Mouse (Mus musculus) kidney, postnatal 0 days (tissue): ENCODE data around the gene Fgf13. TPM values are rescaled to one million over a fixed set of nuclear protein-coding genes. Genes with fewer than 3 reads are reported as not detected.

Experiments
- ATAC-seq: fragments of 200-750 bp; cut with Nextera tagmentation; replicated peaks from 2 replicates; pipeline ENCODE4 v1.8.0; 2017; ENCODE audit warnings: low read depth, moderate number of reproducible peaks, moderate TSS enrichment, moderate library complexity; ENCODE audit not compliant: low FRiP score
- DNase-seq: peaks from one replicate; pipeline ENCODE4 v3.0.0-alpha.2; 2016; ENCODE audit warnings: low spot score
- H3K27ac ChIP-seq: fragments of 300-500 bp; sonication (generic); 2 replicates; pipeline ENCODE4 v1.5.1; 2014; ENCODE audit warnings: mild to moderate bottlenecking
- H3K27me3 ChIP-seq: fragments of 300-500 bp; sonication (generic); 2 replicates; pipeline ENCODE4 v1.6.1; 2014; ENCODE audit warnings: low read length, mixed read lengths; ENCODE audit not compliant: insufficient read depth
- H3K36me3 ChIP-seq: fragments of 300-500 bp; sonication (generic); 2 replicates; pipeline ENCODE4 v1.6.1; 2014; ENCODE audit warnings: low read length, mixed read lengths; ENCODE audit not compliant: insufficient read depth
- H3K4me1 ChIP-seq: fragments of 300-500 bp; sonication (generic); replicated peaks from 2 replicates; pipeline ENCODE4 v1.6.1; 2014; ENCODE audit warnings: antibody characterized with exemption, low read length, mixed read lengths; ENCODE audit not compliant: insufficient read depth
- H3K4me2 ChIP-seq: fragments of 300-500 bp; sonication (generic); 2 replicates; pipeline ENCODE4 v1.6.1; 2014; ENCODE audit warnings: mild to moderate bottlenecking, low read length, moderate library complexity, mixed read lengths
- H3K4me3 ChIP-seq: fragments of 300-500 bp; sonication (generic); replicated peaks from 2 replicates; pipeline ENCODE4 v1.5.1; 2014; ENCODE audit warnings: low read depth, low read length
- H3K9ac ChIP-seq: fragments of 300-500 bp; sonication (generic); 2 replicates; pipeline ENCODE4 v1.6.1; 2014; ENCODE audit warnings: low read depth, low read length
- H3K9me3 ChIP-seq: fragments of 300-500 bp; sonication (generic); replicated peaks from 2 replicates; pipeline ENCODE4 v1.6.1; 2016; ENCODE audit warnings: low read length, inconsistent platforms, mixed read lengths
- CTCF ChIP-seq: IDR thresholded peaks from 2 replicates; pipeline ENCODE4 v1.5.1; 2016; ENCODE audit warnings: antibody characterized with exemption, low read depth, mild to moderate bottlenecking, moderate library complexity
- WGBS: fragments of 180-500 bp; shearing (Covaris S2); extraction: QIAGEN DNeasy Blood & Tissue Kit; methylation state at CpG from one replicate; pipeline ENCODE4 v1.1.7; 2014; 5-methylcytosine and 5-hydroxymethylcytosine counted together
- polyA plus RNA-seq: library from polyadenylated mRNA; unstranded; fragments of >200 nt; fragmentation: Nextera tagmentation; extraction: Ambion mirVana; gene quantifications from 2 replicates; pipeline ENCODE4 v1.2.1, GENCODE M21; 2015

Fgf13 gene
- polyA plus RNA-seq, 1 experiment from 2014 or later: 2.1 TPM

GRCm38 (mm10) chrX:59133416-59133815, 434.5 kb downstream of the Fgf13 start:
- no peak for TF ChIP-seq CTCF
- no peak overlapping the region for H3K9ac ChIP-seq
- H3K27ac ChIP-seq: no peak overlapping the region
- H3K4me3 ChIP-seq: peak overlapping the region; percentile 36
- H3K4me2 ChIP-seq: peak overlapping the region; percentile 71
- no peaks in the 10 kb centered on the region for H3K4me1 ChIP-seq
- no peaks in the 10 kb centered on the region for H3K27me3 ChIP-seq
- H3K36me3 ChIP-seq: no peaks in the 10 kb centered on the region
- DNase-seq (no peak), ATAC-seq (no peak)
- 30% methylated on average over 10 of the region's 10 CpGs for WGBS
- H3K9me3 ChIP-seq: no peaks in the 10 kb centered on the region

- Histone ChIP-seq H3K4me2 (no peak overlapping the region), H3K27ac (no peak overlapping the region), H3K4me3 (no peak overlapping the region), H3K36me3 (no peaks in the 10 kb centered on the region), H3K9ac (no peak overlapping the region), H3K9me3 (no peaks in the 10 kb centered on the region), H3K27me3 (no peaks in the 10 kb centered on the region), H3K4me1 (no peaks in the 10 kb centered on the region)
- 62% methylated on average over 4 of the region's 4 CpGs for WGBS
- no peak for ATAC-seq
- DNase-seq: no peak
- no peak for TF ChIP-seq CTCF
Observed at GRCm38 (mm10) chrX:59126637-59127036, 441.2 kb downstream of the Fgf13 start.

GRCm38 (mm10) chrX:59113187-59113586, 454.7 kb downstream of the Fgf13 start:
- ATAC-seq: no peak
- Histone ChIP-seq H3K36me3 (no peaks in the 10 kb centered on the region), H3K27me3 (no peaks in the 10 kb centered on the region), H3K4me3 (no peak overlapping the region), H3K9ac (no peak overlapping the region), H3K4me1 (no peaks in the 10 kb centered on the region), H3K4me2 (no peak overlapping the region), H3K27ac (no peak overlapping the region), H3K9me3 (no peaks in the 10 kb centered on the region)
- DNase-seq: no peak
- no peak for TF ChIP-seq CTCF

- Histone ChIP-seq H3K36me3 (no peaks in the 10 kb centered on the region), H3K4me1 (no peaks in the 10 kb centered on the region), H3K4me3 (no peak overlapping the region), H3K4me2 (no peak overlapping the region), H3K27ac (no peak overlapping the region), H3K9ac (no peak overlapping the region), H3K9me3 (no peaks in the 10 kb centered on the region), H3K27me3 (no peaks in the 10 kb centered on the region)
- DNase-seq: no peak
- WGBS: 92% methylated on average over 3 of the region's 3 CpGs
- ATAC-seq: no peak
- no peak for TF ChIP-seq CTCF
Observed at GRCm38 (mm10) chrX:59085928-59086327, 481.9 kb downstream of the Fgf13 start.

GRCm38 (mm10) chrX:59080427-59080826, 487.4 kb downstream of the Fgf13 start:
- Histone ChIP-seq H3K27me3 (no peaks in the 10 kb centered on the region), H3K4me2 (no peak overlapping the region), H3K4me1 (no peaks in the 10 kb centered on the region), H3K9ac (no peak overlapping the region), H3K9me3 (no peaks in the 10 kb centered on the region), H3K27ac (no peak overlapping the region), H3K36me3 (no peaks in the 10 kb centered on the region), H3K4me3 (no peak overlapping the region)
- DNase-seq (no peak), ATAC-seq (no peak)
- no peak for TF ChIP-seq CTCF

GRCm38 (mm10) chrX:59072083-59072482, 495.8 kb downstream of the Fgf13 start:
- Histone ChIP-seq H3K9ac (no peak overlapping the region), H3K36me3 (no peaks in the 10 kb centered on the region), H3K4me3 (no peak overlapping the region), H3K27ac (no peak overlapping the region), H3K9me3 (no peaks in the 10 kb centered on the region), H3K27me3 (no peaks in the 10 kb centered on the region), H3K4me2 (no peak overlapping the region), H3K4me1 (no peaks in the 10 kb centered on the region)
- TF ChIP-seq CTCF: no peak
- no peak for ATAC-seq
- no peak for DNase-seq
- WGBS: 60% methylated on average over 3 of the region's 3 CpGs

- 79% methylated on average over 4 of the region's 4 CpGs for WGBS
- Histone ChIP-seq H3K4me2 (no peak overlapping the region), H3K36me3 (no peaks in the 10 kb centered on the region), H3K27ac (no peak overlapping the region), H3K27me3 (no peaks in the 10 kb centered on the region), H3K9me3 (no peaks in the 10 kb centered on the region), H3K9ac (no peak overlapping the region), H3K4me1 (no peaks in the 10 kb centered on the region), H3K4me3 (no peak overlapping the region)
- no peak for ATAC-seq
- TF ChIP-seq CTCF: no peak
- DNase-seq: no peak
Observed at GRCm38 (mm10) chrX:59063157-59063556, 504.7 kb downstream of the Fgf13 start.
